Mouse (Mus musculus): ENCODE results near the gene Slbp.

Gene Slbp

GRCm38 (mm10) chr5:33651921-33652782, at the start of gene Slbp:
TSS of gene Slbp (minus strand) at chr5:33652574.
- DNase-seq (ENCODE audit: low spot score in 2 of 2), result peak; percentile 96 to 97

DNA sequence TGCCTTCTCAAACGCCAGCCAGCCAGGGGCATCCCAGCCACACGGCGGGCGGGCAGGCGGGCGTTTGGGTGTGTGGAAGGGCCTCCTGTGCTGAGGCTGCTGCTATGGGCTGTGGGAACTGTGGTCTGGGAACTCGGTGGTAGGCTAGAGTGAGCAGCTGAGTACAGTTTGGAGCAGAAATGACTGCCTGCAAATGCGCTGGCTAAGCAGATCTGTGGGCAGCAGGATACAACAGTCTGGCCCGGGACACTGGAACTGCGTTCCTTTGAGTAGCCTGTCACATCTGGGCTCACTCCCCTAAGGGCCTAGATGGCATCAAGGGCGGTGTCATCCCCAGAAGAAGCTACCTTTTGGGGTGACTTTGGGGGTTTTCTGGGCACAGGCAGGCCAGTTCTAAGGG, 49.5 kb upstream of the Slbp start:
- DNase-seq (ENCODE audit: low spot score in 2 of 2), result no peak

DNA sequence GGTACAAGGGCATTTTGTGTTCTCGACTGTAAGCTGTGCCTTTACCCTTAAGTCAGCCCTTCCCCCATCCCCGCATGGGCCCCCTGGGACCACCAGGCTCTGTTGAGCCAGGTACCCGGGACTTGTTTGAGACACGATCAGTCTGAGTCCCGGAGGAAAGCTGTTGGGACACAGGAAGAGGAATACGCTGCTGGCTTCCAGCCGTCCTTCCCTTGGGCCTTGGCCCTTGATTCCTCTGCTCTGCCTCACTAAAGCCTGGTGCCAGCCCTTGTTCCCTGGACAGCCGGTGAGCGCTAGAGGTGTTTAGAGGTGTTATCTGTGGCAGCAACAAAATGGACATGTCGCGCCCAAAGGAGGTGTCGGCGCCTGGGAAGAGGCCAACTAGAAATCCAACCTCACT, 47.6 kb upstream of the Slbp start:
- DNase-seq (ENCODE audit: low spot score in 2 of 2), result no peak

DNA sequence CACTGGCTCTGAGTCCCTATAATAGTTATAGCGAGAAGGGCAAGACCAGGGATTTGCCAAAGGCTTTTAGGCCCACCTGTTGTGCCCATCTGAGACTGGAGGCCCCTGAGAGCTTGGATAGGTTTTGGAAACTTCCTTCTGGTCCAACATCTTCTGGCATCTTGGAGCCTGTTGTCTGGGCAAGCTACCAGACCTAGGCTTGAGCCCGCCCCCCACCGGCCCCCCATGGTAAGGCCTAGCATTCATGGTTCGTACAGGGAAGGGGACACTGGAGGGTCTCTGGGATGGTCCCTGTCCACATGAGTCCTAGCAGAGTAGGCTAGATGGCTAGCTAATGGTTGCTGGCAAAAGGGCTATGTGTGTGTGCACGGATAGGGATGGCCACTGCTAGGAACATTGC, 46.3 kb upstream of the Slbp start:
- DNase-seq (ENCODE audit: low spot score in 2 of 2), result no peak

- DNase-seq (ENCODE audit: low spot score in 2 of 2), result no peak
These were observed 45.7 kb upstream of the Slbp start for GRCm38 (mm10) chr5:33697947-33698512.

GRCm38 (mm10) chr5:33697534-33697933, 45.2 kb upstream of the Slbp start:
- no peak for DNase-seq (ENCODE audit: low spot score in 2 of 2)

GRCm38 (mm10) chr5:33696430-33696829, 44.1 kb upstream of the Slbp start:
- no peak for DNase-seq (ENCODE audit: low spot score in 2 of 2)

GRCm38 (mm10) chr5:33695718-33696121, 43.3 kb upstream of the Slbp start:
- DNase-seq (ENCODE audit: low spot score in 2 of 2), result no peak

DNA sequence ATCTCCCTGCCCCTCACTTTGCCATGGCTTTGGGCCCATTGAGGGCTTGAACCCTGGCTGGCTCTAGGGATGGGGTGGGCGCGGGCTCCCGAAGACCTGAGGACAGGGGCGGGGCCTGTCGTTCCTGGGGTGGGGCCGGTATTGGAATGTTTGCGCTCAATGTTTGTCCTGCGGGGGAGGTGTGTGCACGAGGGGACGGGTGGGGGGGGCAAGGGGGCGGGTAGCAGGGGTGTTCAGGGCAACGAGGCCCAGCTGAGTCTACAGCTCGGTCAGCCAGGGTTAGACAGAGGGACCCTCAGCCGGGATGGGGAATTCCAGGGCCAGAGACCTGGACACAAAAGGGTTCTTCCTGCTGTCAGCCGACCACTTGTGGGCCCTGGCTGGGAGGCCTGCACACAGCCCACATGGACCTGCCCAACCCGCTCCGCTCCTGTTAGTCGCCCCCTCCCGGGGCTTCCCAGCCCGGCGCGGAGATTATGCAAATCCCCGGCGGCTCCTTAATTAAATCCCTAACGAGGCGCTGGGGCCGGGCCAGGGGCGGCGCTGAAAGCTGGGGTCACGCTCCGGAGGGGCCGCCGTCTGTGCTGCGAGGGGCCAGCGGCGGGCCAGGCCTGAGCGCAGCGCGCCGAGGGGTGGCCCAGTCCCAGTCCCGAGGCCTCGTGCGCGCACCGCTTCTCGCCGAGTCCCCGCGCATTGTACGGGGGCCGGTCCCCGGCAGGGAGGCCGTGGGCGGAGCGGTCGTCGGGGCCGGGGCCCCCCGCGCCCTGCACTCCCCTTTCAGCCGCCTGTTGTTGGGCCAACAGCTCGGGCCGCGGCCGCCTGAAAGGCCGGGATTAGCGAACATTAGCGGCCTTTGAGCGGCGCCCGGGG, 42.7 kb upstream of the Slbp start:
- no peak for DNase-seq (ENCODE audit: low spot score in 2 of 2)

GRCm38 (mm10) chr5:33694461-33694847, 42.1 kb upstream of the Slbp start:
- no peak for DNase-seq (ENCODE audit: low spot score in 2 of 2)

DNA sequence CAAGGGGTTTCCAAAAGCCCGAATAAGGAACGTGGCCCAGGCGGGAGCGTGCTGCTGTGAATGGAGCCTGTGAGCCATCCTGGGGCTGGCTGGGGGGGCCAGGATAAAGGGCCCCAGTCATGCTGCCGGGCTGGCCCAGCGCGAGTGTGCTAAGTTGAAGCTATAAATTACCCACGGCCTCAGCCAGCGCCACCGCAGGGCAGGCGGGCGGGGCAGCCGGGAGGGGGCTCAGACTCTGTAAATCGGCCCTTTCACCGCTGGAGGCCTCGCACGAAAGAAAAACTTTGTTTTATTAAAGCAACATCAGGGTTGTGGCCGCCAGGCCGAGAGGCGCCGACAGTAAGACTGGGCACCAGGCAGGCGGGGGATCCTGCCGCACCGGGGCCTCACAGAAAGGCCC, 40.0 kb upstream of the Slbp start:
- no peak for DNase-seq (ENCODE audit: low spot score in 2 of 2)

- no peak for DNase-seq (ENCODE audit: low spot score in 2 of 2)
These were observed 37.7 kb upstream of the Slbp start for GRCm38 (mm10) chr5:33689852-33690645.

DNA sequence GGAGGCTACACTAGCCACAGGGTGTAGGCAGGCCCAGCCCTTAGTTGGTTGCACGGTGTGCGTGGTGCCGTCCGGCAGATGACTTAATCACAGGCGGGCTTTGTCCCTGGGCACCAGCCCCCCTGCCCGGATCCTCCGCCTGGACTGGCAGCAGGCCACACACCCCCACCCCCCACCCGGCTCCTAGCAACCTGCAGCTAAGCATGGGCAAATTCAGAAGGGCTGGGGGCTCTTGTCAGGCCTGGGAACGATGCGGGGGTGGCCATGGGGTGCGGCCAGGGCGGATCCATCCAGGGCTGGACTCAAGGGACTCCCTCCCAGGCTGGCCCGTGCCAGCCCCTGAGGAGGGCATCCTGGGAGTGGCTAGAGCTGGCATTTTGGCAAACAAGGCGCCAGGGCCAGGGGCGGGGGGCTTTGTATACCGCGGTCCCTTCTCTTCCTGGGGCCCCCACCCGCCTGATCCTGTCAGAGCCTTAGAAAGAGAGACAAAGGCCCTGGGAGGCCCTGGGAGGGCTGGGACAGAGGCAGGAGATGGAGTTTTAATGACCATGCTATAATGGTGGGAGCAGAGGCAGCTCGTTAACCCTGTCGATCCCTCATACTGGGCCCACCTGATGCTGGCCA, 37.0 kb upstream of the Slbp start:
- no peak for DNase-seq (ENCODE audit: low spot score in 2 of 2)

- DNase-seq (ENCODE audit: low spot score in 2 of 2), result no peak
These were observed 36.2 kb upstream of the Slbp start for GRCm38 (mm10) chr5:33688278-33689220.

DNA sequence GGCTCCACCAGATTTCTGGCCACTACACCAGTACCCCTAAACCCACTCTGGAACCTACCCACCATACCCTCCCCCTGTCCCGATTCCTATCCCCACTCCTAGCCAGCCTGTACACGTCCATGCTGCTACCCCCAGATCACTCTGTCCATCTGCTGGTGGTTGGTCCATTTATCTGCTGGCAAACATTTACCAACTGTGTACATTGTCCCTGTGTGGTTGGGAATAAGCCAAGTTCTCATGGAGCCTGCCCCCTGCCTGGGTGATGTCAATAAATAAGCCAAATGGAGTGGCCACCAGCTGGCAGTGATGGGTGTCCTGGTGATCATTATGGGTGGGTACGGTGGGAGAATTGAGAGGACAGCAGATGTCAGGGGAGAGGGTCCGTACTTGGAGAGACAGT, 34.8 kb upstream of the Slbp start:
- DNase-seq (ENCODE audit: low spot score in 2 of 2), result no peak

DNA sequence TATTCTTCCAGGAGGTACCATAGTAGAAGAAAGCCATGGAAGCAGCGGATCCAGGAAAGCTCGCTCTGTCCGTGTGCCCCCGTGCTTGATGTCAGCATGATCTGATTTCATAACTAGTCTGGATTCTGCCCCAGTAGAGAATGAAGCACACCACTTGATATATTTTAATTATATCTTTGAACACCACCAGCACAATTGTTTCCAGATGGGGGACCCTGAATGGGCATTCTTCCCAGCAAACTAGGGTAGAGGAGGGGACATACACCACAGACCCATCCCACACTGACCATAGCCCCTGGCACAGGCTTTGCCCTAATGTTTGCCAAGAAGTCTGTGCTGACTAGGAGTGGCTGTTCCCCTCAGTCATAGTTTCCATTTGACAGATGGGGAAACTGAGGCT, 32.6 kb upstream of the Slbp start:
- DNase-seq (ENCODE audit: low spot score in 2 of 2), result no peak

DNA sequence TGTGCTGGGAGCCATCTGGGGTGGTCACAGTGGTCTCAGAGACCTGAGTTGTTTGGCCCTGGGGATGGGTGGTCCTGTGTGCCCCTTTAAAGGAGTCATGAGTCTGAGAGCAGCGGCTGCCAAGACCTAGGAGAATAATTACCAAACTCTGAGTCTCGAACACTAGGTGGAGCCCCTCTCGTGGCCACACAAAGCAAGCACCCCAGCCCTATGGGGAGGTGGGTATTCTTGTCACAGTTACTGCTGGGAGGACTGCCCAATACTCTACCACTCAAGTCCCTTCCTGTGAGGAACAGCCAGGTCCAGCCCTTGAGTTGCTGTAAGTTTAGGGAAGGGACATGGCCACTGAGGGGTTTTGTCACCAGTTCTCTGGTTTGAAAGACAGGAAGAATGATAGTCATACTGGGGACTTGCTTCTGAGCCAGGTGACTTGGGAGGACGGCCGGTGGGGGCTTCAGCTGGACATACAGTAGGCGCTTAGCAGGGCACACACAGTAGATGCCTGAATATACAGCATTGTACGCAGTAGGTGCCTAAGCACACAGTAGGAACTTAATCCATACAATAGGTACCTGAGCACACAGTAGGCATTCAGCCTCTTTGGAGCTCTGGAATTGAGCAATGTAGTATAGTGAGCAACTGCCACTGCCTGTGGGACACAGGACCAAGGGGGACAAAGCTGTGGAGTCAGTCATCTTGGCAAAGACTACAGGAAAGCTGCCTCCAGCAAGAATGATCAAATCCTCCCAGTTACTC, 31.7 kb upstream of the Slbp start:
- no peak for DNase-seq (ENCODE audit: low spot score in 2 of 2)

GRCm38 (mm10) chr5:33682963-33683362, 30.6 kb upstream of the Slbp start:
- DNase-seq (ENCODE audit: low spot score in 2 of 2), result no peak

- no peak for DNase-seq (ENCODE audit: low spot score in 2 of 2)
These were observed 29.4 kb upstream of the Slbp start for GRCm38 (mm10) chr5:33681611-33682388.

Data from natural killer cell, adult 2 months (primary cell).